8 mouse cellular contexts compared by ENCODE assay signal in the genomic region with DNA sequence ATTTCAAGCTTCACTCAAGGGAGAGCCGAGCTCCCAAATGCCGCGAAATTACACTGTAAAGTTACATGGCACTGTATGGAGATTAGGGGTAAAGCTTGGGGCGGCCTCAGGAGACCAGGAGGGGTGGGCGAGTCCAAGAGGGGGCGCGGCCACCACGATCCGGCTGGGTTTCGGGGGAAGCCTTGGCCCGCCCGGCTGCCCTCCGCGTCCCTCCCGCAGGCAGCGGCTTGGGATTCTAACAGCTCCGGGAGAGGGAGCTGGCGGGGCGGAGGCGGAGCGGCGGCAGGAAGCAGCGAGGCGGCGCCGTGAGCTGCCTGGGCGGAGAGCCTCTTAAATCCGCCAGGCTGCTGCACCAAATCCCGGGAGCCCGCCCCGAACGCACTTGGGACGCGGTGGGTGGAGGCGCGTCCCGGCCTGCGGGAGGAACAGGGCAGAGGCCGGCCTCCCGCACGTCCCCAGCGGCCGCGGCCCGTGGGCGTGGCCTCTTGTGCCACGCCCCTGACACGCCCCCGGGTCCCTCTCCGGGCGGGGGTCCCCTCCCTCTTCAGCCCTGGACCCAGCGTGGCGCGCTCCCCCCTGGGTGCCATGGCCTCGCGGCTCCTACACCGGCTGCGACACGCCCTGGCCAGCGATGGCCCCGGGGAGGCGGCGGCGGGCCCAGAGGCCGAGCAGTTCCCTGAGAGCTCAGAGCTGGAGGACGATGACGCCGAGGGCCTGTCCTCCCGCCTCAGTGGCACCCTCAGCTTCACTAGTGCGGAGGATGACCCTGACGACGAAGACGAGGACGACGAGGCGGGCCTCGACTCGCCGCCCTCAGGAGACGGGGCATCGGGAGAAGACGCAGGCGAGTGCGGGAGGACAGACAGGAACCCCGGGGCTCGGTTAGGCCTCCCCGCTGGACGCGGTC. TPM values are rescaled to one million over a fixed set of nuclear protein-coding genes. Genes with fewer than 3 reads are reported as not detected.
DNase-seq lines count a peak whose midpoint lies in the region; ATAC-seq and TF ChIP-seq lines count a peak whose summit lies in the region.

Gene Snx21, plus strand, starts transcription at position 343 of the 907 bp plus-strand sequence.

- H3K36me3 ChIP-seq in hindbrain, embryonic 11.5 days (ENCODE audit: control insufficient read depth, insufficient read depth, low read length), result no peaks in the 10 kb centered on the region

- H3K4me1 ChIP-seq in hindbrain, embryonic 11.5 days (replicated peaks; ENCODE audit: control insufficient read depth, insufficient read depth, low read length), result peaks cover 2% of the 10 kb centered on the region; the same call in 1 of the 2 replicates

- CTCF ChIA-PET in Patski (lab: Charles Lee), result interaction anchor here (1.0 to 1.8 kb wide), 6 partner anchors 8 to 57 kb away, joined by 3 to 12 read pairs (median 4); no protein-coding TSS in a partner anchor

- H3K27me3 ChIP-seq in Patski, result no peaks in the 10 kb centered on the region
- no peaks in the 10 kb centered on the region for H3K27me3 ChIP-seq in hindbrain, embryonic 11.5 days (ENCODE audit: control insufficient read depth, insufficient read depth, low read length)

- no peaks in the 10 kb centered on the region for H3K9me3 ChIP-seq in hindbrain, embryonic 11.5 days (ENCODE audit: control insufficient read depth, low read length)

- H3K4me3 ChIP-seq in hindbrain, embryonic 11.5 days (ENCODE audit: low read depth, low read length), result peak within 1 kb of the TSS; percentile 56

- peak within 1 kb of the TSS; percentile 56 for H3K4me2 ChIP-seq in hindbrain, embryonic 11.5 days (replicated peaks; ENCODE audit: low read depth, low read length)

- WGBS in hindbrain, embryonic 11.5 days, result under 1% methylated on average over 65 of the region's 89 CpGs

- POLR2A ChIA-PET in Patski (lab: Charles Lee), result interaction anchor here (0.7 to 1.3 kb wide), 3 partner anchors 14 to 93 kb away, joined by 3 to 6 read pairs (median 3); partner anchors contain the start of gene Pcif1

- peak within 1 kb of the TSS; percentile 0; the same call in 1 of the 2 replicates for H3K27ac ChIP-seq in hindbrain, embryonic 11.5 days (ENCODE audit: low read depth, low read length)

- in situ Hi-C loops in Patski (cut with MboI; ENCODE audit: low pct_unique_long_range_greater_than_20kb), result no loop called here

- peak; percentile 92 for ATAC-seq in Patski
- peak; percentile 88 for ATAC-seq in hindbrain, embryonic 11.5 days (ENCODE audit: low FRiP score)

- peak within 1 kb of the TSS; percentile 63 for H3K9ac ChIP-seq in hindbrain, embryonic 11.5 days (ENCODE audit: low read depth, low read length)

- peak; percentile 53 for DNase-seq in Patski (ENCODE audit: low read depth, low spot score)
- DNase-seq in cerebellum, postnatal 14 days, result peak; percentile 81 to 90
- DNase-seq in frontal cortex, postnatal 10 days (ENCODE audit: low spot score in 2 of 2), result peak; percentile 73 to 81
- DNase-seq in hindbrain, embryonic 11.5 days (ENCODE audit: low spot score), result peak; percentile 93
- peak; percentile 64 to 85 for DNase-seq in layer of hippocampus, postnatal 25 days (ENCODE audit: extremely low spot score in 1 of 2, low spot score in 1 of 2)
- peak; percentile 91 for DNase-seq in lung, postnatal 14 days
- peak; percentile 85 for DNase-seq in retina, adult 2 months (ENCODE audit: low read depth, low spot score)
- DNase-seq in thymus, postnatal 25 days, result peak; percentile 69

- TF ChIP-seq CTCF in Patski (IDR thresholded peaks at IDR 0.05), result no peak

RNA-seq across cellular contexts. Expression of gene Snx21, which starts in this region (rescaled TPM):
- polyA plus RNA-seq in Patski (2021), result 50.3 TPM
- 8.6 and 11.6 TPM in 2 replicates for polyA plus RNA-seq in hindbrain, embryonic 11.5 days (2014; fragmentation: Nextera tagmentation; extraction: Ambion mirVana)
- 10 to 100 TPM; 38.0 to 45.8 TPM for total RNA-seq in layer of hippocampus, postnatal 25 days (2021)

Comparison
In these comparisons a context has a peak if more than half of its experiments do, and no peak if none do; other contexts are left out.
1. Peak in every context shown above with its lines: DNase-seq, ATAC-seq, H3K4me3 ChIP-seq and H3K27ac ChIP-seq.